Mouse (Mus musculus): Measurements from ENCODE around the gene Tmeff2. TPM values are rescaled to one million over a fixed set of nuclear protein-coding genes. Genes with fewer than 3 reads are reported as not detected.

The Tmeff2 gene
- polyA plus RNA-seq, 1 experiment from 2014 or later, result 11.6 TPM

DNA sequence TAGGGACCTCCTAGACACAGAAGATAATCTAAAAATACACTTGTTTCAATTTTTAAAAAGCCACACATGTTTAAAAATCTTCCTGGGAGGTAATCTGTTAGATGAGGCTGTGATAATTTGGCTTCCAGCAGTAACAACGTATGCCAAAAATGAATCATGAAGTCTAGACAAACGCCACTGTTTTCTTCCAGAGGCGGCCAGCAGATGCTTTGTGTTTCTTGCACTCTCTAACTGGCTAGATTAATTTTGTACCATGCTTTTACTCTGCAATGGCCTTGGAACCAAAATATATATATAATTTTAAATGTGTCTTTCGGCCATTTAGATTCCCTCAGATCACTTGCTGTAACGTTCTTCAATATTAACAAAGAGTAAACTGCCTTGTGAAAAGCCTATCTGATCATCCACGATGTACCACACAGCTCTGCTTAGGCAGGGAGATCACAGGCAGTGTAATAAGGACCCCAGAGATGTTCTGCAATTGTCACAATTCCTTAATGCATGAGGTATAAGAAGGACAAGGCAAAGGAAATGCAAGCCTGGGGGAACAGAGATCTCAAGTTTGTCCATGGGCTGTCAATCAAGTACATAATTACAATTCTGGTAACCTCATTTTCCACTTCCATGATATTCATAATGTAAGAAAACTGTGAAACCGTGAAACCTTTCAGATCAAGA lies 80.8 kb downstream of the Tmeff2 start:
- H3K27ac ChIP-seq (replicated peaks), result no peak overlapping the region
- no peak for ATAC-seq (ENCODE audit: insufficient number of reproducible peaks, low FRiP score, low TSS enrichment, low read depth)
- no peaks in the 10 kb centered on the region for H3K36me3 ChIP-seq
- H3K4me3 ChIP-seq (replicated peaks), result no peak overlapping the region
- no peaks in the 10 kb centered on the region for H3K27me3 ChIP-seq
- 71% methylated on average over 7 of the region's 7 CpGs for WGBS
- H3K4me2 ChIP-seq (replicated peaks), result no peak overlapping the region
- no peaks in the 10 kb centered on the region for H3K4me1 ChIP-seq
- H3K9me3 ChIP-seq (replicated peaks), result no peaks in the 10 kb centered on the region
- H3K9ac ChIP-seq, result no peak overlapping the region

DNA sequence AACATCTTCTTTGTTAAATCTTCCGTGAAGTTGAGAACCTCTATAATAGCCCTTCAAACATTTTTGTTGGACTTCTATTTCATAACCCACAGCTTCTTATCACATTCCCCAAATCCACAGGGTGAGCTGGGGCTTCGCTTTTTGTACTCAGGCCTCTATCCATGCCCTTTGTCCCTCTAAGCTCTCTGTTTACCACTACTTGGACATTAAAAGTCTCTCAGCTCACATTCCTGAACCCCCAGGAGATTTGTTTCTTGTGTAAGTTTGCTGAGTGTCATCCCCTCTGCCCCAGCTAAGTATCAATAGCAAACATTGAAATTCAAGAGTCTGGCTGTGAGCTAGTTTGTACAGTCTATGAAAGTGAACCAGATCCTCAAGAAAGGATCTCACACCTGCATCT lies 90.2 kb downstream of the Tmeff2 start:
- ATAC-seq (ENCODE audit: insufficient number of reproducible peaks, low FRiP score, low TSS enrichment, low read depth), result no peak
- Histone ChIP-seq H3K36me3 (no peaks in the 10 kb centered on the region), H3K9me3 (replicated peaks) (no peaks in the 10 kb centered on the region), H3K4me1 (no peaks in the 10 kb centered on the region), H3K27me3 (no peaks in the 10 kb centered on the region), H3K9ac (no peak overlapping the region), H3K27ac (replicated peaks) (no peak overlapping the region), H3K4me2 (replicated peaks) (no peak overlapping the region), H3K4me3 (replicated peaks) (no peak overlapping the region)
- WGBS, result 52% methylated on average over 2 of the region's 2 CpGs

DNA sequence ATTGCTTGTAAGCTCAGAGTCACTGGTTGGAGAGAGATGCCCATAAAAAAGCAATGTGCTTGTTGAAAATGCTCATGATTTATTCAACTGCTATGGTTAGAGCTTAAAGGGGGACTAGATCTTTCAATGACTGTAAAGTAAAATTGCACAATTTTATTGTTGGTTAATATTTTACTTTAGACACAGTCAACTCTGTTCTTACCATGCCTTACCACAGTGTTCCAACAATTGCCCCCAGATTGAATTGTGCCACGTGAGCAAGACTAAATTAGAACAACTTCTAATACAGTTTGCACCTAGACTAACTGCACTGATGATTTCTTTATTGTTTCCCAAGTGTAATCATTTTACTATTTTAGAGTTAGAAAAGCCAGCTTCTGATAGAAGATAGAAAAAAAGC lies 94.1 kb downstream of the Tmeff2 start:
- ATAC-seq (ENCODE audit: insufficient number of reproducible peaks, low FRiP score, low TSS enrichment, low read depth), result no peak

DNA sequence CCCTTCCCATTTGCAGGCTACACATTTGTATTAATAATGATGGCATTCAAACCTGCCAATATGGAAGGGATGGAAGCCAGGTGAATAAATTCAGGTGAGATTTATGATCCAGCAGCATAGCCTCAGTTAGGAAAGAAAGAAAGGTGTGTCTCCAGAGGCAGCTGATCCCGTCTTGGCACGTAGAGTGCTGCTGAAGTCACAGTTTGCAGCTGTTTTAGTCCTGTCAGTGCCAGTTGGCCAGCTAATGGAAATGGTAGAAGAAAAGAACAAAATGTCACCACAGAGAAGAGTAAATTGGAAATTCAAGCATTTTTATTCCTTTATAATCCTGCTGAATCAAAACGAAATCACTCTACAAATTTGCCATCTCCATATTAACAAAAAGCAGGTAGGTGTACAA lies 99.3 kb downstream of the Tmeff2 start:
- H3K9me3 ChIP-seq (replicated peaks), result no peaks in the 10 kb centered on the region
- no peaks in the 10 kb centered on the region for H3K36me3 ChIP-seq
- H3K9ac ChIP-seq, result no peak overlapping the region
- no peaks in the 10 kb centered on the region for H3K27me3 ChIP-seq
- H3K4me2 ChIP-seq (replicated peaks), result no peak overlapping the region
- WGBS, result 83% methylated on average over 3 of the region's 3 CpGs
- no peak for ATAC-seq (ENCODE audit: insufficient number of reproducible peaks, low FRiP score, low TSS enrichment, low read depth)
- H3K4me3 ChIP-seq (replicated peaks), result no peak overlapping the region
- no peaks in the 10 kb centered on the region for H3K4me1 ChIP-seq
- H3K27ac ChIP-seq (replicated peaks), result no peak overlapping the region

More for the DNA sequence above, 94.1 kb downstream of the Tmeff2 start:
- Histone ChIP-seq H3K4me2 (replicated peaks) (no peak overlapping the region), H3K4me3 (replicated peaks) (no peak overlapping the region), H3K9me3 (replicated peaks) (no peaks in the 10 kb centered on the region), H3K27ac (replicated peaks) (no peak overlapping the region), H3K27me3 (no peaks in the 10 kb centered on the region), H3K36me3 (no peaks in the 10 kb centered on the region), H3K9ac (no peak overlapping the region), H3K4me1 (no peaks in the 10 kb centered on the region)
- WGBS, result 79% methylated on average over 1 of the region's 1 CpGs

DNA sequence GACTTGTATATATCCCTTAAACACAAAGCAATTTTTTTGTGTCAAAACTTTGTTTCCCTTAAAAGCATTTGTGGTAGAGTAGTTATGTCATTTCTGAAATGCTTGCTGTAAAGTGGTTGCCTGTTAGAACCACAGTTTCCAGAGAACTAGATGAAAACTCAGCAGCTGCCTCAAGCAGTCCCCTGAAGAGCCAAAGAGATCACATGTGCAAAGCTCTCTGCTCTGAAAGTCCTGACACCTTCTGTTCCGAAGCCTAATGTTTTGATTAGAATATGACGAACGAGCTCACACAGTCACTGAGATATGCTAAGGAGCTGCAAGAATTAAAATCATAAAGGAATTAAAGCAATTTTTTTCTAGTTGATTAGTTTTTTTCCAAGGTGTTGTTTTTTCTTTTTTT lies 107.9 kb downstream of the Tmeff2 start:
- 76% methylated on average over 3 of the region's 3 CpGs for WGBS
- Histone ChIP-seq H3K9me3 (replicated peaks) (no peaks in the 10 kb centered on the region), H3K27ac (replicated peaks) (no peak overlapping the region), H3K4me1 (no peaks in the 10 kb centered on the region), H3K27me3 (no peaks in the 10 kb centered on the region), H3K9ac (no peak overlapping the region), H3K4me3 (replicated peaks) (no peak overlapping the region), H3K4me2 (replicated peaks) (no peak overlapping the region), H3K36me3 (no peaks in the 10 kb centered on the region)
- ATAC-seq (ENCODE audit: insufficient number of reproducible peaks, low FRiP score, low TSS enrichment, low read depth), result no peak

DNA sequence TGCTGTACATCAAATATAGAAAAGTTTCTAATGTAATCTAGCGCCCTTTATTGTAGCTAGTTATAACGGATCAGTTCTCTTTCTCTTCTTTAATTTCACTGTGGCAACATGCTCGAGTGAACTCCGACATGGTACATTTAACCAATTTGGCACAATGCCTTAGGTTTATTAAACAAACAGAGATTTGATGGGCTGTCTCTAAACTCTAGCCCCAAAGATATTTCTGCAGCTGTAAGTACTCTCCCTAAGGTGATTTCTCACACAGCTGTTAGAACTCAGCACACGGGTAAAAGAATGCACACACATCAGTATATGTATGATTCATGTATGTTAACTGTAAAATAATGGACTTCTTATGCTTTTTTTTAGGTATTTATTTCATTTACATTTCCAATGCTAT lies 139.8 kb downstream of the Tmeff2 start:
- Histone ChIP-seq H3K27ac (replicated peaks) (no peak overlapping the region), H3K4me3 (replicated peaks) (no peak overlapping the region), H3K4me1 (no peaks in the 10 kb centered on the region), H3K36me3 (no peaks in the 10 kb centered on the region), H3K9ac (no peak overlapping the region), H3K9me3 (replicated peaks) (no peaks in the 10 kb centered on the region), H3K27me3 (no peaks in the 10 kb centered on the region), H3K4me2 (replicated peaks) (no peak overlapping the region)
- WGBS, result 42% methylated on average over 5 of the region's 5 CpGs
- ATAC-seq (ENCODE audit: insufficient number of reproducible peaks, low FRiP score, low TSS enrichment, low read depth), result no peak

DNA sequence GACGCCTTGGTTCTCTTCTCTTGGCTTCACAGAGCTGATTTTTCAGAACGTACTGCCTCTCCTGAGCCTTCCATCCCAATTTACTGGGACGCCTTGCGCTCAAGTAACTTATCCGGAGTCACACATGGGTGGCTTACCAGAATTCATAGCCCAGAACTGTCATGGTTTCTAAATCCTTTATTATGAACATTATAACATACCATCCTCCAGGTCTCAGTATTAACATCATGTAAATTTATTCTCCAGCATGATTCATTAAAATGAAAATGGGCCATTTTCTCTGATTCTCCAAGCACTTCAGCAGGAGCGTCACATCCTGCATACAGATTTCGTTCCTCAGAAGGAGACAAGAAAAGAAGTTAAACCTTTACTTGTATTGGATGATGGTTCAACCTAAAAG lies 144.4 kb downstream of the Tmeff2 start:
- H3K4me1 ChIP-seq, result no peaks in the 10 kb centered on the region
- no peak overlapping the region for H3K27ac ChIP-seq (replicated peaks)
- H3K36me3 ChIP-seq, result no peaks in the 10 kb centered on the region
- no peaks in the 10 kb centered on the region for H3K27me3 ChIP-seq
- H3K4me3 ChIP-seq (replicated peaks), result no peak overlapping the region
- WGBS, result 88% methylated on average over 7 of the region's 7 CpGs
- no peak for ATAC-seq (ENCODE audit: insufficient number of reproducible peaks, low FRiP score, low TSS enrichment, low read depth)
- no peaks in the 10 kb centered on the region for H3K9me3 ChIP-seq (replicated peaks)
- no peak overlapping the region for H3K4me2 ChIP-seq (replicated peaks)
- no peak overlapping the region for H3K9ac ChIP-seq

DNA sequence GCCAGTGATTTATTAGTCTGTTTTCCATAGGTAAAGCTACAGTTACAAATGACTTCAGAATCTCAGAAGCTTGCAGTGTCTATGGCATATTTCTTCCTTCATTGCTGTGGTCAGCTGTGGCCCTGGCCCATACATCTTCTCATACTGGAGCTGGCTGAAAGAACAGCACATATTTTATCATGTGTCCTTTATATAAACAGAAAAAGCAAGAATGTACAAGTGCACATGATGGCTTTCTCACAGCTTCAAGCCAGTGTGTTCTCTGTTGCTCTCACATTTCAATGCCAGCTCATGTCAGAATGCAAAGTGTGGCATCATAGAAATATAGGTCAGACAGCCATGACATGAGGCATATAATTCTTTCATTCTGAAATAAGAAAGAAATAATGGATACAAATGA lies 164.1 kb downstream of the Tmeff2 start:
- no peak overlapping the region for H3K4me2 ChIP-seq (replicated peaks)
- ATAC-seq (ENCODE audit: insufficient number of reproducible peaks, low FRiP score, low TSS enrichment, low read depth), result no peak
- no peak overlapping the region for H3K4me3 ChIP-seq (replicated peaks)
- no peak overlapping the region for H3K27ac ChIP-seq (replicated peaks)
- no peaks in the 10 kb centered on the region for H3K27me3 ChIP-seq
- no peaks in the 10 kb centered on the region for H3K36me3 ChIP-seq
- H3K9me3 ChIP-seq (replicated peaks), result no peaks in the 10 kb centered on the region
- no peak overlapping the region for H3K9ac ChIP-seq
- no peaks in the 10 kb centered on the region for H3K4me1 ChIP-seq

DNA sequence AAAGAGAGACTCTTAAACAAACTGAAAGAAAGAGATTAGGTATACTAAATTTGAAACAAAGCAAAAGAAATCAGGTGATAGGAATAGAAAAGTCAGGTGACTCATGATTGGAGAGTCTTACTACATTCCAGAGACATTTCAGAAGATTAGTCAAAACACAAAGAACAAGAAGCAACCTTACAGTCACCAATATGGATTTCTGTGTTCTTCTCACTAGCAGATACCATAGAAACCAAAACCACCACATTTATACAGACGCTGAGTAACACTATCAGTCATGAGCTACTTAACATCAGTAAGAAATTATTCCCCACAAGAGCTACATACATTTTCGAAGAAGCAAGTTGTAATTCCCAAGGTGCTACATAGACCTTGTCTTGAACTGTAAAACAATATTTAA lies 165.2 kb downstream of the Tmeff2 start:
- Histone ChIP-seq H3K9ac (no peak overlapping the region), H3K27me3 (no peaks in the 10 kb centered on the region), H3K27ac (replicated peaks) (no peak overlapping the region), H3K4me2 (replicated peaks) (no peak overlapping the region), H3K4me1 (no peaks in the 10 kb centered on the region), H3K36me3 (no peaks in the 10 kb centered on the region), H3K4me3 (replicated peaks) (no peak overlapping the region), H3K9me3 (replicated peaks) (no peaks in the 10 kb centered on the region)
- no peak for ATAC-seq (ENCODE audit: insufficient number of reproducible peaks, low FRiP score, low TSS enrichment, low read depth)
- WGBS, result 76% methylated on average over 2 of the region's 2 CpGs

DNA sequence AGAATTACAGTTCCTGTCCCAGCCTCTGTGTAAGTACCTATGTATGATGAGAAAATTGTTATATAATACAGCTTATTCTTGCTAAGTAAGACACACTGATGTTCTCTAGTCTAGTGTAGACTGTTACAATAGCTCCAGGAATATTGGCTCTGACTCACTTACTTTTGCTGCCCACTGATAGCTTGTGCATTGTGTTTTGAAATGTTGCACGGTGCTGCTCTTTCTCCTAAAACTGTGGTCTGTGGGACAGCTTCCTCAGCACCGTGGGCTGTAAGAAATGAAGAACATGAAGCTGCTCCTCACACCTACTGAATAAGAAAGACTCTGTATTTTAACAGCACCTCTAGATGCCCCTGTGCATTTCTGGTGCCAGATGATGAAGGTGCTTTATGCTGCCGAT lies 168.4 kb downstream of the Tmeff2 start:
- Histone ChIP-seq H3K4me3 (replicated peaks) (no peak overlapping the region), H3K27me3 (no peaks in the 10 kb centered on the region), H3K4me1 (no peaks in the 10 kb centered on the region), H3K36me3 (no peaks in the 10 kb centered on the region), H3K4me2 (replicated peaks) (no peak overlapping the region), H3K27ac (replicated peaks) (no peak overlapping the region), H3K9ac (no peak overlapping the region), H3K9me3 (replicated peaks) (no peaks in the 10 kb centered on the region)
- ATAC-seq (ENCODE audit: insufficient number of reproducible peaks, low FRiP score, low TSS enrichment, low read depth), result no peak
- WGBS, result 86% methylated on average over 3 of the region's 3 CpGs

DNA sequence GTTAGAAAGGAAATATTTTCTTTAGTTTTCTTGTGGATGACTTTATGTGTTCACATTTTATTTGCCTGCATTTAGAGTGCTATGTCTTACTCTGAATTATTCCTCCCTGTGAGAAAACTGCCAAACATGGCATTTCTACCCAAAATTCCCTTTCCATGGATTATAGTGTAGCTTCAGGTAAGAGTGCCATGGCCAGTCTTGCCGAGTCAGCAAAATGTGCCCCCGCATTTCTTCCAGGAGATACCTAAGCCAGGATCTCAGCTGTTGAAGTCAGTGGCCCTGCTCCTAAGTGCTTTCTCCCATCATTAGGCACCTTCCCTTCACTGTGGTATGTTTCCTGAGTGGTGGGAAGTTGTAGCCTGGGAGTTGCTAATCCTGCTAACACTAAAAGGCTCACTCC lies 168.8 kb downstream of the Tmeff2 start:
- H3K27me3 ChIP-seq, result no peaks in the 10 kb centered on the region
- ATAC-seq (ENCODE audit: insufficient number of reproducible peaks, low FRiP score, low TSS enrichment, low read depth), result no peak
- no peak overlapping the region for H3K4me3 ChIP-seq (replicated peaks)
- no peak overlapping the region for H3K9ac ChIP-seq
- no peaks in the 10 kb centered on the region for H3K9me3 ChIP-seq (replicated peaks)
- 84% methylated on average over 2 of the region's 2 CpGs for WGBS
- H3K27ac ChIP-seq (replicated peaks), result no peak overlapping the region
- H3K36me3 ChIP-seq, result no peaks in the 10 kb centered on the region
- H3K4me1 ChIP-seq, result no peaks in the 10 kb centered on the region
- H3K4me2 ChIP-seq (replicated peaks), result no peak overlapping the region

DNA sequence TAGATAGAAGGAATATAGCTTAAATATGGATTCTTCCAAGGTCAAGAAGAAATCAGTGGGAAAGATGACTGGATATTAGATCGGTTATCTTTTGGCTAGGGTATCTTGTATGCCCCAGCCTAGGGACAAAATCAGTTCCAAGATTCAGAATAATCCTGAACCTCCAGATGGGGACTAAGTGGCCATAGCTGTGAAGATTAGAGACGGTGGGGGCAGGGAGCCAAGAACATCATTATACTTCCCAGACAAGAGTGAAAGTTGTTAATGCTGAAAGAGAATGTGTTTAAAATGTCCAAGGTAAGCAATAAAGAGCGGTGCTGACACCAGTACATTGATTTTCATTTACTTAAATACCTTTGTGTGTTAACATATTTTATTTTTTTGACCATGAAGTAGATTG lies 173.6 kb downstream of the Tmeff2 start:
- no peaks in the 10 kb centered on the region for H3K9me3 ChIP-seq (replicated peaks)
- ATAC-seq (ENCODE audit: insufficient number of reproducible peaks, low FRiP score, low TSS enrichment, low read depth), result no peak
- H3K9ac ChIP-seq, result no peak overlapping the region
- H3K27ac ChIP-seq (replicated peaks), result no peak overlapping the region
- H3K4me1 ChIP-seq, result 0 out of 2 replicates have a peak, but pooled peaks cover 5% of the 10 kb centered on the region
- H3K36me3 ChIP-seq, result no peaks in the 10 kb centered on the region
- 81% methylated on average over 3 of the region's 3 CpGs for WGBS
- H3K27me3 ChIP-seq, result no peaks in the 10 kb centered on the region
- H3K4me2 ChIP-seq (replicated peaks), result no peak overlapping the region
- H3K4me3 ChIP-seq (replicated peaks), result no peak overlapping the region
